Mouse (Mus musculus): ENCODE results near the gene Olfr875. TPM values are rescaled to one million over a fixed set of nuclear protein-coding genes. Genes with fewer than 3 reads are reported as not detected.
A peak's percentile ranks its signal among the peaks of the same experiment; 100 is the strongest.
"Not testable (repeated sequence)": the region's sequence is repeated elsewhere in the genome, so short reads cannot be mapped to it uniquely, and the experiment has no call there.

Gene Olfr875
- not detected in 2 replicates for polyA plus RNA-seq (2015; fragmentation: Nextera tagmentation; extraction: Ambion mirVana)

DNA sequence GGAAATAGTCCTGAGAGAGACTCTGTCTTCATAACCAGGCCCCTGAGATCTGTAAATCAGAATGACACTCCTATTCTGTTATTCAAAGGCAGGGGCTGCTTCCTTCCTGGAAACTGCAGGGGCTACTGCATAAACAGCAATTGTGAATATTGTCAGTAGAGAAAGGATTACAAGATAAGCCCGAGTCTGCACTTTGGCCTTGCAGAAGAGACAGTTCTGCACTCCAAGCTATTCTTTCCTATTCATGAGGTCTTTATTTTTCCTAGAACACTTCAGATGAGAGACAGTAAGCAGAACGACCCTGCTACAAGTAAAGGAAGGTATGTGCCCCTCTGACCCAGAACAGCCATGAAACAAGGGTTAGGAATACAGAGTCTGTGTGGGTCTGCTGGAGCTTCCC is at the start of gene Olfr875:
Gene Olfr875, plus strand, starts transcription at position 99 of the 400 bp plus-strand sequence.
- WGBS: 35% methylated on average over 2 of the region's 2 CpGs

GRCm38 (mm10) chr9:37734310-37734709 is 37.3 kb upstream of the Olfr875 start:
- no peaks in the 10 kb centered on the region for H3K27me3 ChIP-seq
- no peaks in the 10 kb centered on the region for H3K9me3 ChIP-seq
- H3K36me3 ChIP-seq: no peaks in the 10 kb centered on the region
- no peak overlapping the region for H3K9ac ChIP-seq
- WGBS: 100% methylated on average over 1 of the region's 1 CpGs
- no peak overlapping the region for H3K27ac ChIP-seq
- no peak for ATAC-seq (ENCODE audit: low FRiP score)
- H3K4me3 ChIP-seq: no peak overlapping the region
- no peak overlapping the region for H3K4me2 ChIP-seq
- no peaks in the 10 kb centered on the region for H3K4me1 ChIP-seq (replicated peaks)

More for the DNA sequence above, at the start of gene Olfr875:
- no peaks in the 10 kb centered on the region for H3K9me3 ChIP-seq
- H3K9ac ChIP-seq: no peak within 1 kb of the TSS
- no peak within 1 kb of the TSS for H3K4me3 ChIP-seq
- no peak within 1 kb of the TSS for H3K4me2 ChIP-seq
- H3K36me3 ChIP-seq: no peaks in the 10 kb centered on the region
- H3K27ac ChIP-seq: no peak within 1 kb of the TSS
- ATAC-seq (ENCODE audit: low FRiP score): no peak
- no peaks in the 10 kb centered on the region for H3K4me1 ChIP-seq (replicated peaks)
- H3K27me3 ChIP-seq: no peaks in the 10 kb centered on the region

DNA sequence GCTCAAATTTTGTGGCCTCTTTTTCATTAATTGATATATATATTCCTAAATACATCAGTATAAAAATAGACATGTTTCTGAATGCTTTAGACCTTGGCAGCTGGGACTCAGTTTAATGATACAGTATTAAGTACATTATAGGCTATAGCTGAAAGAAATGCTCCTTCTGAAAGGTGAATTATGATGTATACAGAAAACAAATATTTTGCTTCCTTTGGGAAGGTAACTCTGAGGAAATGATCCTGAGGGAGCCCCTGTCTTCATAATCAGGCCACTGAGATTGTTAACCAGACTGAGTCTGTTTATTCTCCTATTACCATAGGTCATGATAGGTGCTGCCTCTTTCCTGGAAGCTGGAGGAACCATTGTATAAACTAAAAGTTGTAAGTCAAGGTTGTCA is 26.9 kb upstream of the Olfr875 start, which contains the start of gene Olfr874:
Gene Olfr874, plus strand, starts transcription at position 301 of the 400 bp plus-strand sequence.
- H3K4me2 ChIP-seq: no peak within 1 kb of the TSS
- no peaks in the 10 kb centered on the region for H3K27me3 ChIP-seq
- H3K4me1 ChIP-seq (replicated peaks): no peaks in the 10 kb centered on the region
- no peak within 1 kb of the TSS for H3K27ac ChIP-seq
- no peak within 1 kb of the TSS for H3K4me3 ChIP-seq
- H3K36me3 ChIP-seq: no peaks in the 10 kb centered on the region
- no peak within 1 kb of the TSS for H3K9ac ChIP-seq
- ATAC-seq (ENCODE audit: low FRiP score): no peak
- no peaks in the 10 kb centered on the region for H3K9me3 ChIP-seq

DNA sequence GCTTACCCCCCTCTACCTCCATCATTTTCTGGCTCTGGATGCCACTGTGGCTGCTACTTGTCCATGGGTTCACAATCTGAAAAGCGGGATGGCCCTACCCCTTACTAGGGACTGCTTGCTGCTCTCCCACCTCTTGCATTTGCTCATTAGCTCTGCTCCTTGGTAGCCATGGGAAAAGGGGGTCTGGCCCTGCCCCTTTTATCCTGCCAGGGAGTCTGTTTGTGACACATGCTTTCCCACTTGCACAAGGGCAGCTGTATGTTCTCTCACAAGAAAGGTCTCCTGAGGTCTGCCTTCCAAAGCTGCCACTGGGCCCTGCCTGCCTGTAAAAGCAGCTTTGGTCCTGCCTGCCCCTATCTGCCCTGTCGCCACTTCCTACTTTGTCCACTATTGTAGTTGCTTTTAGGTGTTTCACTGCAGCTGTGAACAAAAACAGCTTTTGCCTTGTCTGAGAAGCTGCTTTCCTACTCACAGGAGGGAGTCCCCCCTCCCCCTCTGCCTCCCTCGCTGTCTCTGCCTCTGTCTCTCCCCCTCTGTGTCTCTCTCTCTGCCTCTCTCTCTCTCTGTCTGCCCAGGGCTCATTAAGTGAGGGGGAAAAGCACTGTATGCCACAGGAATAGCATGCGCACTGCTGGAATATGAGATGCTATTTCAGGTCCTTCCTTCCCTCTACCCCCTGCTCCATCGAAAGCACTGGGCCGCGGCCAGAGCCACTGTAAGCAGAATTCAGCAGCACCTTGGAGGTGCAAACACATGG is 21.2 kb upstream of the Olfr875 start:
- WGBS: 21% methylated on average over 7 of the region's 7 CpGs
- Histone ChIP-seq H3K27ac (0 out of 2 replicates have a peak overlapping the region, but pooled peaks have one; percentile 18), H3K27me3 (no peaks in the 10 kb centered on the region), H3K9me3 (no peaks in the 10 kb centered on the region), H3K4me2 (no peak overlapping the region), H3K9ac (peak overlapping the region; percentile 6; the same call in 1 of the 2 replicates), H3K36me3 (no peaks in the 10 kb centered on the region), H3K4me3 (no peak overlapping the region), H3K4me1 (replicated peaks) (peaks cover 11% of the 10 kb centered on the region)
- ATAC-seq (ENCODE audit: low FRiP score): peak; percentile 73

GRCm38 (mm10) chr9:37751467-37751866 is 20.2 kb upstream of the Olfr875 start:
- Histone ChIP-seq H3K27ac (no peak overlapping the region), H3K27me3 (no peaks in the 10 kb centered on the region), H3K4me3 (no peak overlapping the region), H3K4me2 (no peak overlapping the region), H3K4me1 (replicated peaks) (peaks cover 11% of the 10 kb centered on the region), H3K36me3 (no peaks in the 10 kb centered on the region), H3K9ac (no peak overlapping the region), H3K9me3 (no peaks in the 10 kb centered on the region)
- ATAC-seq (ENCODE audit: low FRiP score): 0 out of 2 replicates have a peak, but pooled peaks have one; percentile 10
- 52% methylated on average over 2 of the region's 2 CpGs for WGBS

DNA sequence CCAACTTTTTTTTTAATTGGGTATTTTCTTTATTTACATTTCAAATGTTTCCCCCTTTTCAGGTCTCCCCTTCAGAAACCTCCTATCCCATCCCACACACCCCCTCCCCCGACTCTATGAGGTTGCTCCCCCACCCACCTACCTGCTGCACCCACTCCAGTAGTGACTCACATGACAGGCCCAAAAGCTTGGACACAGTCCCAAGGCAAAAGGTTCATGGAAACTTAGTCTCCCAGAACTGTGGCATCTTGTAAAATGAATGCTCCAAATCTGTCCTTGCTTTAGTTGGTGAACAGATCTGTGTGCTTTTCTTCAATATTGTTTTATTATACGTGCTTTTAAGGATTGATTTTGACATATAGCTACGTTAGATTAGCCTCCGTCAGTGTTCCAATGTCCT is 19.7 kb upstream of the Olfr875 start:
- H3K9me3 ChIP-seq: no peaks in the 10 kb centered on the region
- H3K36me3 ChIP-seq: no peaks in the 10 kb centered on the region
- H3K4me1 ChIP-seq (replicated peaks): peaks cover 11% of the 10 kb centered on the region
- no peak overlapping the region for H3K9ac ChIP-seq
- no peak for ATAC-seq (ENCODE audit: low FRiP score)
- H3K27me3 ChIP-seq: no peaks in the 10 kb centered on the region
- H3K4me2 ChIP-seq: no peak overlapping the region
- WGBS: 75% methylated on average over 4 of the region's 4 CpGs
- no peak overlapping the region for H3K4me3 ChIP-seq
- no peak overlapping the region for H3K27ac ChIP-seq

GRCm38 (mm10) chr9:37761728-37762127 is 9.9 kb upstream of the Olfr875 start:
- Histone ChIP-seq H3K36me3 (no peaks in the 10 kb centered on the region), H3K4me3 (no peak overlapping the region), H3K4me1 (replicated peaks) (no peaks in the 10 kb centered on the region), H3K27ac (no peak overlapping the region), H3K9ac (no peak overlapping the region), H3K9me3 (no peaks in the 10 kb centered on the region), H3K27me3 (no peaks in the 10 kb centered on the region), H3K4me2 (no peak overlapping the region)
- 82% methylated on average over 2 of the region's 2 CpGs for WGBS
- no peak for ATAC-seq (ENCODE audit: low FRiP score)

DNA sequence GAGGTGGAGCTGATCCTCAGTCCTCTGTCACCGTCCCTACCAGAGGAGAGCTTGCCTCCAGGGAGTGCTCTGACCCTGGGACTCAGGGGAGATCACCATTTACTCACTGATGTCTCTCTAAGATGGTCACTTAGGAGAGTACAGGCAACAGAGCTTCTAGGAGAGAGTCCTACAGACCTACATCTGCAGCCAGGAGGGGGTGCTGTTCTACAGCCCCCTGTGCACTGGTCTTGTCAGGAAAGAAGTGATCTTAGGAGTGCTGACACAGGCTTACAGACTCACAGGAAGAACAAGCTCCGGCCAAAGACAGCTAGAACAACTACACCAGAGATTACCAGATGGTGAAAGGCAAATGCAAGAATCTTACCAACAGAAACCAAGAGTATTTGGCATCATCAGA is 9.1 kb upstream of the Olfr875 start:
- ATAC-seq (ENCODE audit: low FRiP score): no peak
- no peaks in the 10 kb centered on the region for H3K4me1 ChIP-seq (replicated peaks)
- no peaks in the 10 kb centered on the region for H3K27me3 ChIP-seq
- H3K27ac ChIP-seq: no peak overlapping the region
- no peak overlapping the region for H3K4me3 ChIP-seq
- no peak overlapping the region for H3K4me2 ChIP-seq
- 69% methylated on average over 2 of the region's 2 CpGs for WGBS
- H3K9ac ChIP-seq: no peak overlapping the region
- H3K36me3 ChIP-seq: no peaks in the 10 kb centered on the region
- no peaks in the 10 kb centered on the region for H3K9me3 ChIP-seq

DNA sequence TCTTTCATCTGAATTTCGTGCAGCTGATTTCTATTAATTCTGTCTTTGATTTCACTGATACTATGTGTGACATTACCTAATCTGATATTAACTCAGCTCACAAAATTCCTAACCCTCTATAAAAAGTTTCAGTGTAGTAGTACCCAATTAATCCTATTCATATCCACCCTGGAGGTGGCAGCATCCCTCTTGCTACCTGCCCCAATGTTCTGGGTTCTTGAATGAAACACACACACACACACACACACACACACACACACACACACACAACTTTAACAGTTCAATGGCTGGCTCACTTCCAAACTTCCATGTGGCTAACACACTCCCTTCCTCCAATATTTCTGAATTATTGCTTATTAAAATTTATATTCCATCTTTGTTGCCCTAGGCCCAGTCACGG is 996 bp upstream of the Olfr875 start:
- no peaks in the 10 kb centered on the region for H3K4me1 ChIP-seq (replicated peaks)
- no peak overlapping the region for H3K27ac ChIP-seq
- ATAC-seq (ENCODE audit: low FRiP score): no peak
- WGBS: 78% methylated on average over 2 of the region's 2 CpGs
- no peaks in the 10 kb centered on the region for H3K27me3 ChIP-seq
- no peak overlapping the region for H3K4me2 ChIP-seq
- no peaks in the 10 kb centered on the region for H3K36me3 ChIP-seq
- H3K9ac ChIP-seq: no peak overlapping the region
- no peak overlapping the region for H3K4me3 ChIP-seq
- no peaks in the 10 kb centered on the region for H3K9me3 ChIP-seq

DNA sequence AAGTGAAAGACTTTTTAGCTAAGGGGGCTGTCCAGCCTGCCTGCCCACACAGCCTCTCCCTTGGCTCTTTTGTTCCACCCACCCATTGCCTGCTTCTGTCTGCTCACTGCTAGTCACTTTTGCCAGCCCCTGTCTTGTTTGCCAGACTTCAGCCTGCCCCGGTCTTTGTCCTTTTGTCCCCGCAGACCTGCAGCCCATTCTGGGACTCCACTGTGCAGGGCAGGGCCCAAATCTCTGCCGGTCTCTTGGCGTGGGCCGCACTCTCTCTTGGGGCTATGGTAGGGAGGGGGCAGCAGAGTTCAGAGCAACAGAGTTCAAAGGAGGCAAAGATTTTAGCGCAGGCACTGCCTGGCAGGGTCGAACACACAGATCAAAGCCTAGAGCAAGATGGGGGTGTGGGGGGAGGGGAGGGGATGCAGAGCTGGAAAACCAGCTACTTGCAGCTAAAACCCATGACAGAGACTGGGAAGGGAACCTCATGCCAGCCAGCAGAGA is 11.2 kb downstream of the Olfr875 start:
- peak overlapping the region; percentile 67; the same call in 1 of the 2 replicates for H3K9ac ChIP-seq
- peak overlapping the region; percentile 34 for H3K4me3 ChIP-seq
- H3K27me3 ChIP-seq: no peaks in the 10 kb centered on the region
- peak overlapping the region; percentile 44 for H3K27ac ChIP-seq
- H3K4me1 ChIP-seq (replicated peaks): peaks cover 7% of the 10 kb centered on the region
- H3K36me3 ChIP-seq: no peaks in the 10 kb centered on the region
- peak overlapping the region; percentile 58 for H3K4me2 ChIP-seq
- WGBS: 2% methylated on average over 7 of the region's 7 CpGs
- no peaks in the 10 kb centered on the region for H3K9me3 ChIP-seq
- peak; percentile 91 for ATAC-seq (ENCODE audit: low FRiP score)

GRCm38 (mm10) chr9:37783394-37784387 is 12.0 kb downstream of the Olfr875 start:
- 55% methylated on average over 11 of the region's 15 CpGs for WGBS

GRCm38 (mm10) chr9:37786411-37786810 is 14.8 kb downstream of the Olfr875 start:
- 90% methylated on average over 2 of the region's 2 CpGs for WGBS
- Histone ChIP-seq H3K9ac (no peak overlapping the region), H3K27ac (no peak overlapping the region), H3K4me2 (no peak overlapping the region), H3K4me3 (no peak overlapping the region), H3K36me3 (no peaks in the 10 kb centered on the region), H3K9me3 (no peaks in the 10 kb centered on the region), H3K4me1 (replicated peaks) (peaks cover 7% of the 10 kb centered on the region), H3K27me3 (no peaks in the 10 kb centered on the region)
- ATAC-seq (ENCODE audit: low FRiP score): no peak

More at GRCm38 (mm10) chr9:37783394-37784387, 12.0 kb downstream of the Olfr875 start:
- peak overlapping the region; percentile 58 for H3K4me2 ChIP-seq
- peak overlapping the region; percentile 34 for H3K4me3 ChIP-seq
- H3K27me3 ChIP-seq; H3K9ac ChIP-seq; H3K4me1 ChIP-seq (replicated peaks); H3K36me3 ChIP-seq; H3K9me3 ChIP-seq; H3K27ac ChIP-seq: not testable (repeated sequence)
- peak; percentile 69 for ATAC-seq (ENCODE audit: low FRiP score)
